Mouse (Mus musculus): ENCODE measurements around the gene Prr13. TPM values are rescaled to one million over a fixed set of nuclear protein-coding genes. Genes with fewer than 3 reads are reported as not detected.

Prr13 gene
- polyA plus RNA-seq, 1 experiment from 2014 or later, result 107 TPM

GRCm38 (mm10) chr15:102499370-102499769, 40.5 kb downstream of the Prr13 start:
- Histone ChIP-seq H3K27ac (no peak overlapping the region), H3K4me2 (no peak overlapping the region), H3K9ac (no peak overlapping the region), H3K4me3 (no peak overlapping the region), H3K9me3 (no peaks in the 10 kb centered on the region), H3K4me1 (replicated peaks) (no peaks in the 10 kb centered on the region), H3K27me3 (no peaks in the 10 kb centered on the region), H3K36me3 (peaks cover 91% of the 10 kb centered on the region)
- 80% methylated on average over 3 of the region's 3 CpGs for WGBS
- ATAC-seq (ENCODE audit: low FRiP score), result no peak

GRCm38 (mm10) chr15:102499851-102500250, 41.0 kb downstream of the Prr13 start:
- ATAC-seq (ENCODE audit: low FRiP score), result no peak

GRCm38 (mm10) chr15:102500479-102500878, 41.7 kb downstream of the Prr13 start:
- Histone ChIP-seq H3K4me1 (replicated peaks) (no peaks in the 10 kb centered on the region), H3K4me3 (no peak overlapping the region), H3K9me3 (no peaks in the 10 kb centered on the region), H3K27ac (no peak overlapping the region), H3K27me3 (no peaks in the 10 kb centered on the region), H3K9ac (no peak overlapping the region), H3K36me3 (peaks cover 93% of the 10 kb centered on the region), H3K4me2 (no peak overlapping the region)
- 89% methylated on average over 5 of the region's 5 CpGs for WGBS
- no peak for ATAC-seq (ENCODE audit: low FRiP score)

More at GRCm38 (mm10) chr15:102499851-102500250, 41.0 kb downstream of the Prr13 start:
- Histone ChIP-seq H3K4me2 (no peak overlapping the region), H3K9ac (no peak overlapping the region), H3K27me3 (no peaks in the 10 kb centered on the region), H3K4me3 (no peak overlapping the region), H3K36me3 (peaks cover 91% of the 10 kb centered on the region), H3K27ac (no peak overlapping the region), H3K4me1 (replicated peaks) (no peaks in the 10 kb centered on the region), H3K9me3 (no peaks in the 10 kb centered on the region)
- 90% methylated on average over 6 of the region's 6 CpGs for WGBS

- no peaks in the 10 kb centered on the region for H3K27me3 ChIP-seq
- H3K36me3 ChIP-seq, result peaks cover 91% of the 10 kb centered on the region
- H3K4me3 ChIP-seq, result no peak overlapping the region
- ATAC-seq (ENCODE audit: low FRiP score), result no peak
- no peak overlapping the region for H3K27ac ChIP-seq
- H3K9me3 ChIP-seq, result no peaks in the 10 kb centered on the region
- no peak overlapping the region for H3K9ac ChIP-seq
- H3K4me2 ChIP-seq, result no peak overlapping the region
- H3K4me1 ChIP-seq (replicated peaks), result no peaks in the 10 kb centered on the region
- 90% methylated on average over 19 of the region's 19 CpGs for WGBS
Observed at GRCm38 (mm10) chr15:102501084-102501814, 42.4 kb downstream of the Prr13 start.

- 77% methylated on average over 9 of the region's 9 CpGs for WGBS
- Histone ChIP-seq H3K9ac (no peak overlapping the region), H3K4me3 (no peak overlapping the region), H3K27me3 (no peaks in the 10 kb centered on the region), H3K4me1 (replicated peaks) (0 out of 2 replicates have a peak, but pooled peaks cover 7% of the 10 kb centered on the region), H3K4me2 (no peak overlapping the region), H3K9me3 (no peaks in the 10 kb centered on the region), H3K27ac (no peak overlapping the region), H3K36me3 (peaks cover 82% of the 10 kb centered on the region)
- ATAC-seq (ENCODE audit: low FRiP score), result no peak
Observed at GRCm38 (mm10) chr15:102502254-102502840, 43.5 kb downstream of the Prr13 start.

DNA sequence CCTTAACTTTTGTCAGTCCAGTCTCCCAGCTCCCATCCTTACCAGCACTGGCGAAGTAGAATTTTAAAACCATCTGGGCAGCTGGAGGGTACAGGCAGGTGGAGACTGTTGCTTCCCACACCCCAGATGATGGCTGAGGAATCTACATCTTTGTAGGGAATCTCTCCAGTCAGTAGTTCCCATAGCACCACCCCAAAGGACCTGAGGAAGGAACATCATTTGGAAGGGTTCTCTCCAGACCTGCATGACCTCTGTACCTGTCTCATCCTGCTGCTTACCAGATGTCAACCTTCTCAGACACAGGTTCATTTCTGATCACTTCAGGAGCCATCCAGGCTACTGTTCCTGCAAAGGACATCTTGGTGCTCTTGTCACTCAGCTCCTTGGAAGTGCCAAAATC, 44.6 kb downstream of the Prr13 start, which contains the start of gene Gm10337:
TSS of gene Gm10337 (plus strand) at position 276 of the 400 bp plus-strand sequence.
- no peak within 1 kb of the TSS for H3K4me3 ChIP-seq
- H3K36me3 ChIP-seq, result peaks cover 82% of the 10 kb centered on the region
- H3K4me2 ChIP-seq, result no peak within 1 kb of the TSS
- H3K9ac ChIP-seq, result no peak within 1 kb of the TSS
- H3K27ac ChIP-seq, result no peak within 1 kb of the TSS
- no peak for ATAC-seq (ENCODE audit: low FRiP score)
- 93% methylated on average over 1 of the region's 1 CpGs for WGBS
- no peaks in the 10 kb centered on the region for H3K9me3 ChIP-seq
- no peaks in the 10 kb centered on the region for H3K27me3 ChIP-seq
- peaks cover 10% of the 10 kb centered on the region for H3K4me1 ChIP-seq (replicated peaks)

- no peak overlapping the region for H3K4me2 ChIP-seq
- no peaks in the 10 kb centered on the region for H3K9me3 ChIP-seq
- H3K4me3 ChIP-seq, result no peak overlapping the region
- H3K27me3 ChIP-seq, result no peaks in the 10 kb centered on the region
- WGBS, result 91% methylated on average over 9 of the region's 9 CpGs
- H3K36me3 ChIP-seq, result peaks cover 78% of the 10 kb centered on the region
- ATAC-seq (ENCODE audit: low FRiP score), result no peak
- H3K4me1 ChIP-seq (replicated peaks), result peaks cover 16% of the 10 kb centered on the region
- H3K27ac ChIP-seq, result no peak overlapping the region
- H3K9ac ChIP-seq, result no peak overlapping the region
Observed at GRCm38 (mm10) chr15:102503924-102504782, 45.3 kb downstream of the Prr13 start.

GRCm38 (mm10) chr15:102505073-102505769, 46.4 kb downstream of the Prr13 start:
- H3K9me3 ChIP-seq, result no peaks in the 10 kb centered on the region
- 0 out of 2 replicates have a peak overlapping the region, but pooled peaks have one; percentile 15 for H3K9ac ChIP-seq
- no peak overlapping the region for H3K27ac ChIP-seq
- WGBS, result 80% methylated on average over 12 of the region's 12 CpGs
- no peak for ATAC-seq (ENCODE audit: low FRiP score)
- peaks cover 26% of the 10 kb centered on the region for H3K4me1 ChIP-seq (replicated peaks)
- peaks cover 68% of the 10 kb centered on the region for H3K36me3 ChIP-seq
- no peaks in the 10 kb centered on the region for H3K27me3 ChIP-seq
- no peak overlapping the region for H3K4me2 ChIP-seq
- no peak overlapping the region for H3K4me3 ChIP-seq

DNA sequence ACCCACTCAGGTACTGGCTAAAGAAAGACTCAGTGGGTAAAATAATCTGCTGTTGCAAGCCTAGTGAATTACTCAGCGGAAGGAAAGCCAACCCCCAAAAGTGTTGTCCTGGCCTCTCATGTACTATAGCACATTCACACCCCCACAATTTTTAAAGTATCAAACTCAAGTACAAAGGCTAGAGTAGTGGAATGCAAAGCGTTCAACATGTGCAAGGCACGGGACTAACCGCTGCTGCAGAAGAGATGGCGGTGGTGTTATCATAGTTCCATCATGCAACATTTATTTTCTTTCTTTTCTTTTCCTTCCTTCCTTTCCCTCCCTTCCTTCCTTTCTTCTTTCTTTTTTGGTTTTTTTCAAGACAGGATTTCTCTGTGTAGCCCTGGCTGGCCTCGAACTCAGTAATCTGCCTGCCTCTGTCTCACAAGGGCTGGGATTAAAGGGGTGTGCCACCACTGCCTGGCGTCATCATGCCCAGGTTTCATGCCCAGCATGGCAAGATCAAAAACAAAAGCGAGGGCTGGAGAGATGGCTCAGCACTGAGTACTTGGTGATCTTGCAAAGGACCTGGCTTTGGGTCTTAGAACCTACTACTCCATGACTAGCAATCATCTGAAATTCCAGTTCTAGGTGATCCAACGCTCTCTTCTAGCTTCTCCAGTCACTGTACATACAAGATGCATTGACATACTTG, 47.1 kb downstream of the Prr13 start:
- H3K36me3 ChIP-seq, result peaks cover 61% of the 10 kb centered on the region
- H3K9ac ChIP-seq, result 0 out of 2 replicates have a peak overlapping the region, but pooled peaks have one; percentile 15
- H3K4me1 ChIP-seq (replicated peaks), result peaks cover 29% of the 10 kb centered on the region
- WGBS, result 88% methylated on average over 9 of the region's 9 CpGs
- no peaks in the 10 kb centered on the region for H3K9me3 ChIP-seq
- no peak overlapping the region for H3K27ac ChIP-seq
- no peaks in the 10 kb centered on the region for H3K27me3 ChIP-seq
- H3K4me2 ChIP-seq, result no peak overlapping the region
- no peak overlapping the region for H3K4me3 ChIP-seq
- ATAC-seq (ENCODE audit: low FRiP score), result no peak

DNA sequence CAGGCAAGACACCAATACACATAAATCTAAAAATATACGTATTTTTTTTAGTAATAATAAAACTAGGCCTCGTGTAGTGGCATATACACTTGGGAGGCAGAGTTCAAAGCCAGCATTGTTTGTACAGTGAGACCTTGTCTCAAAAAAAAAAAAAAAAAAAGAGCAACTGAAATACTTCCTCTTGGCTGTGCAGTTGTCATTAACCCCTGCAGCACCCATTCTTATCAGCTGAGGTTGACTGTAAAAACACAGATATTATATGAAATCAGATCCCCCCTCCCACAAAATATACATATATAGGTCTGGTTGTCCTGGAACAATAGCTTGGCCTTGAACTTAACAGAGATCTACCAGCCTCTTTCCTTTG, 47.6 kb downstream of the Prr13 start:
- H3K4me2 ChIP-seq, result no peak overlapping the region
- 71% methylated on average over 2 of the region's 2 CpGs for WGBS
- no peak for ATAC-seq (ENCODE audit: low FRiP score)
- no peak overlapping the region for H3K27ac ChIP-seq
- H3K9me3 ChIP-seq, result no peaks in the 10 kb centered on the region
- H3K27me3 ChIP-seq, result no peaks in the 10 kb centered on the region
- peaks cover 34% of the 10 kb centered on the region for H3K4me1 ChIP-seq (replicated peaks)
- peaks cover 55% of the 10 kb centered on the region for H3K36me3 ChIP-seq
- H3K4me3 ChIP-seq, result no peak overlapping the region
- 0 out of 2 replicates have a peak overlapping the region, but pooled peaks have one; percentile 15 for H3K9ac ChIP-seq

DNA sequence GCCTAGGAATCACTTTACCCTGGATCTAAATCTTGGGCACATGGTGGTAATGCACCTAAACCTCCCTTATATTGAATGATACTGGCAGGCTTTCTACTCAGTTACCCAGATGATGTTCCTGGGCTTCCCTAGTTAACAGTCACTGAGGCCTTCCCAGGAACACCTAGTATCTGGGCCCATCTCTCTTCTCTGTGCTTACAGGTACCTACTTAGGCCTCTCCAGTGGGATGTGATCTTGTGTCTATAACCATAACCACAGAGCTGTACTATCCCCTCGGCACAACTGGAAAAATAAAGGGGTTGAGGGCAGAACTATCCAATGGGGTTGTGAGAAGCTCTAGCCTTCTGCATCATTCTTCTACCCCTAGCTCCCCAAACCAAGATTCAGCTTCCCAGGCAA, 48.0 kb downstream of the Prr13 start:
- Histone ChIP-seq H3K4me1 (replicated peaks) (peaks cover 38% of the 10 kb centered on the region), H3K27ac (no peak overlapping the region), H3K9ac (no peak overlapping the region), H3K27me3 (no peaks in the 10 kb centered on the region), H3K36me3 (peaks cover 51% of the 10 kb centered on the region), H3K9me3 (no peaks in the 10 kb centered on the region), H3K4me3 (no peak overlapping the region), H3K4me2 (no peak overlapping the region)
- no peak for ATAC-seq (ENCODE audit: low FRiP score)
- 100% methylated on average over 1 of the region's 1 CpGs for WGBS
